Mouse (Mus musculus) liver, adult 2 months (tissue): ENCODE data around the gene Atp2c2.

Experiments used
- CTCF ChIP-seq: fragments of 200-500 bp; IDR thresholded peaks from 2 replicates; pipeline ENCODE4 v1.5.1; 2011; ENCODE audit warnings: low read depth, low read length, control low read depth
- POLR2A ChIP-seq: fragments of 200-500 bp; IDR thresholded peaks from 2 replicates; pipeline ENCODE4 v1.6.1; 2011; ENCODE audit warnings: low read length, control low read depth; ENCODE audit not compliant: insufficient read depth; ENCODE audit errors: extremely low read depth

DNA sequence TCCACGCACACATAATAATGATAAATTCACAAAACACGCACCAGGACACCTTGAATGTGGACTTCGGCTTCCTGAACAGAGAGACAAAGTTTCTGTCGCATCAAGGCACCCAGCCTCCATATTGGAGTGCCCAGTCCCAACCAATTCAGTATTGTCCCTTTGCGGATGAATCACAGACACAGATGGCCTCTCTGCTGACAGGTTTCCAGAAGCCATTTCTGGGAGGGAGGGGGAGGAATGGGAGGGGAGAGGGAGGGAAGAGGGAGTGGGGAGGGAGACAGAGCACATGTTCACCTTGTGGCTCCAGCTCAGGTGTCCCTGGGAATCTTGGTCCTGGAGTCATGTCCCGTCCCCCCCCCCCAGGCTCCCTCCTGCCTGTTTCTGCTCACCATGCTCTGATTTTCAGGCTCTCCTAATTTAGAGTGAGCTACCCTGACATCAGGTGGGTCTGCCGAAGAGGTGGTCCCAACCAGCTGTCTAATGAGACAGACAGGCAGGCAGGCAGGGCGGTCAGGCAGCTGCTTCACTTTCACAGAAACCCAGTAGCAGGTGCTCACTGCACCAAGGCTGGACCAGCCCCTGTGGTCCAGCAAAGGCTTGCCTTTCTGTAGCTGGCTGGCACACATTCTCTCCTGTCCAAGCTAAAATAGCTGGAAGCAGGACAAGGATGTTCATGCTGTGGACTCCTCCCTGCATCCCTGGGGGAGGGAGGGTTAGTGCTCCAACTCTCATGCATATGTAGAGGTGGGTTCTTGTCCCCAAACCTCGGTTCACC lies 89.0 kb downstream of the Atp2c2 start:
- TF ChIP-seq POLR2A (no peak), CTCF (no peak)
